In the genomic region with DNA sequence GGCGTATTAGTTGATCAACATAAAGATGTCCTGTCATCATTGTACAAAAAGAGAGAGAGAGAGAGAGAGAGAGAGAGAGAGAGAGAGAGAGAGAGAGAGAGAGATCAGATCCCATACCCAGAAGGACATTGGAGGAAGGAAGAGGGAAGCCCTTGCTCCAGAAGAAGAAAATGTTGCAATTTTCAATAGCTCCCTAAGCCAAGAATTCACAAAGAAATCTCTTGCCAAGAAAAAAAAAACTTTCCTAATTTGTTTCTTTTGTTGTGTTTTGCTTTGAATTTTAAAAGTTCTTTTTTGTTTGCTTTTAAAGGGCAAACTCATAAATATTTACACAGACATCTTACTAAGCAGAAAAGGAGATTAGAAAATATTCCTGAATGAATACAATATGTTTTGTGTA, we compare ENCODE assay signal across 30 mouse cellular contexts.
"Had no signal": no experiment of that assay in that cellular context is flagged by ENCODE, and none has a peak within 500 bp of the region (broad histone marks: within the 10 kb centered on the region; RNA-seq: fewer than 3 reads in every experiment).

No protein-coding gene starts in this region.

- H3K27ac ChIP-seq: left cerebral cortex, adult 2 months; limb, embryonic 10.5 days; limb, embryonic 12.5 days; limb, embryonic 13.5 days; limb, embryonic 15.5 days; liver, embryonic 12.5 days; liver, embryonic 13.5 days; liver, embryonic 14.5 days; liver, embryonic 15.5 days; lung, embryonic 15.5 days; macrophage; midbrain, embryonic 10.5 days; midbrain, embryonic 12.5 days; midbrain, embryonic 13.5 days; midbrain, embryonic 15.5 days; neural tube, embryonic 12.5 days; neural tube, embryonic 13.5 days had no signal

- ATAC-seq: liver, embryonic 12.5 days; liver, postnatal 0 days; midbrain, embryonic 13.5 days; midbrain, embryonic 15.5 days had no signal

- H3K4me2 ChIP-seq: limb, embryonic 12.5 days; limb, embryonic 13.5 days; limb, embryonic 15.5 days; liver, embryonic 11.5 days; liver, embryonic 12.5 days; liver, embryonic 13.5 days; liver, embryonic 15.5 days; lung, embryonic 15.5 days; midbrain, embryonic 11.5 days; midbrain, embryonic 12.5 days; midbrain, embryonic 13.5 days; midbrain, embryonic 15.5 days; neural tube, embryonic 12.5 days; neural tube, embryonic 13.5 days had no signal

- H3K36me3 ChIP-seq: limb, embryonic 10.5 days; limb, embryonic 12.5 days; limb, embryonic 13.5 days; limb, embryonic 15.5 days; liver, embryonic 12.5 days; liver, embryonic 13.5 days; liver, embryonic 15.5 days; lung, embryonic 15.5 days; midbrain, embryonic 10.5 days; midbrain, embryonic 12.5 days; midbrain, embryonic 13.5 days; midbrain, embryonic 15.5 days; neural tube, embryonic 12.5 days; neural tube, embryonic 13.5 days had no signal

- H3K9me3 ChIP-seq: limb, embryonic 10.5 days; limb, embryonic 12.5 days; limb, embryonic 13.5 days; limb, embryonic 15.5 days; liver, embryonic 12.5 days; liver, embryonic 13.5 days; liver, embryonic 15.5 days; lung, embryonic 15.5 days; megakaryocyte, embryonic 14.5 days; midbrain, embryonic 10.5 days; midbrain, embryonic 12.5 days; midbrain, embryonic 13.5 days; midbrain, embryonic 15.5 days; neural tube, embryonic 12.5 days; neural tube, embryonic 13.5 days had no signal

- H3K4me3 ChIP-seq: left cerebral cortex, adult 2 months; limb, embryonic 10.5 days; limb, embryonic 12.5 days; limb, embryonic 13.5 days; limb, embryonic 15.5 days; liver, embryonic 12.5 days; liver, embryonic 13.5 days; liver, embryonic 15.5 days; lung, embryonic 15.5 days; megakaryocyte, embryonic 14.5 days; midbrain, embryonic 10.5 days; midbrain, embryonic 12.5 days; midbrain, embryonic 13.5 days; midbrain, embryonic 15.5 days; myocyte; neural tube, embryonic 12.5 days; neural tube, embryonic 13.5 days had no signal

- DNase-seq: layer of hippocampus, postnatal 36 days; left cerebral cortex, postnatal 4 days; liver; liver, embryonic 13.5 days; liver, postnatal 0 days; lung, adult 18-20 months; lung, postnatal 14 days; lung, postnatal 36 days; lung, postnatal 4 days; midbrain, embryonic 14.5 days had no signal

- H3K9ac ChIP-seq: limb, embryonic 12.5 days; limb, embryonic 13.5 days; limb, embryonic 15.5 days; liver, embryonic 12.5 days; liver, embryonic 13.5 days; liver, embryonic 14.5 days; liver, embryonic 15.5 days; liver, postnatal 0 days; lung, embryonic 15.5 days; midbrain, embryonic 12.5 days; midbrain, embryonic 13.5 days; midbrain, embryonic 15.5 days; neural tube, embryonic 12.5 days; neural tube, embryonic 13.5 days had no signal

- H3K4me1 ChIP-seq: limb, embryonic 10.5 days; limb, embryonic 12.5 days; limb, embryonic 13.5 days; limb, embryonic 15.5 days; liver, embryonic 12.5 days; liver, embryonic 13.5 days; liver, embryonic 15.5 days; lung, embryonic 15.5 days; megakaryocyte, embryonic 14.5 days; midbrain, embryonic 10.5 days; midbrain, embryonic 12.5 days; midbrain, embryonic 13.5 days; midbrain, embryonic 15.5 days; neural tube, embryonic 12.5 days; neural tube, embryonic 13.5 days had no signal

- H3K27me3 ChIP-seq: limb, embryonic 12.5 days; limb, embryonic 13.5 days; limb, embryonic 15.5 days; liver, embryonic 12.5 days; liver, embryonic 13.5 days; liver, embryonic 15.5 days; lung, embryonic 15.5 days; megakaryocyte, embryonic 14.5 days; midbrain, embryonic 12.5 days; midbrain, embryonic 13.5 days; midbrain, embryonic 15.5 days; neural tube, embryonic 12.5 days; neural tube, embryonic 13.5 days had no signal
